In the genomic region with DNA sequence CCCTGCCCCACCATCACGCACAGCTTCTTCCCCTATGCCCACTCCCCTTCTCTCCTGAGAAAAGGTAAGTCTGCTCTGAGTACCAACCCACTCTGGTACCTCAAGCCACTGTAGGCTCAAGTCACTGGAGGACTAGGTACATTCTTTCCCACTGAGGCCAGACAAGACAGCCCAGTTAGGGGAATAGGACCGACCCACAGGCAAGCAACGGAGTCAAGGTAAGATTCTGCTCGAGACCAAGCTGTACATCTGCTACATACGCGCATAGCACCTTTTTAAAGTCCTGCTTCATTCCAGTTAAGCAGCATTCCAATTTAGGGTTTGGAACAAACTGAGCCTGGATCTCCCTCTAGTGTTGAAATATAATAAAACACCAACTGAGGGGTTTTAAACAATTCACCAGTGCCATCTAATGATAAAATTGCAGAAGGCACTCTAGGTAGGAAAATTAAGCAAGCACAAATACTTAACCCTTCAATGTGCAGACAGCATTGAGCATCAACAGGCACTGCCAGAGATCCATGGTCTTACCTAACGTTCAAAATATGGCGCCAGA, we compare ENCODE assay signal across 7 mouse cellular contexts. TPM values are rescaled to one million over a fixed set of nuclear protein-coding genes. Genes with fewer than 3 reads are reported as not detected.
DNase-seq lines count a peak whose midpoint lies in the region; ATAC-seq and TF ChIP-seq lines count a peak whose summit lies in the region.

No protein-coding gene starts in this region.

- ATAC-seq in heart, postnatal 0 days (ENCODE audit: insufficient read depth, low read depth): peak; percentile 63
- ATAC-seq in neural tube, embryonic 14.5 days (ENCODE audit: low read depth): peak; percentile 84

- peak; percentile 14 for DNase-seq in ovary, postnatal 14 days (ENCODE audit: low spot score)
- DNase-seq in ovary, adult 18-20 months (ENCODE audit: low spot score): no peak
- peak; percentile 49 for DNase-seq in brain, embryonic 18.5 days (ENCODE audit: low read depth, low spot score)
- DNase-seq in heart, postnatal 0 days (ENCODE audit: low spot score): peak; percentile 70
- DNase-seq in left cerebral cortex, postnatal 25 days (ENCODE audit: low spot score in 2 of 2): peak; percentile 48 to 65
- DNase-seq in adrenal gland, adult 8-10 months: no peak

- H3K9ac ChIP-seq in heart, postnatal 0 days (replicated peaks; ENCODE audit: low read depth, low read length): no peak overlapping the region
- H3K9ac ChIP-seq in neural tube, embryonic 14.5 days (replicated peaks; ENCODE audit: low read depth, low read length): no peak overlapping the region

- no peaks in the 10 kb centered on the region for H3K9me3 ChIP-seq in heart, postnatal 0 days (replicated peaks; ENCODE audit: control insufficient read depth, low read length)
- H3K9me3 ChIP-seq in neural tube, embryonic 14.5 days (ENCODE audit: control insufficient read depth, low read length): no peaks in the 10 kb centered on the region

- 20% methylated on average over 8 of the region's 8 CpGs for WGBS in heart, postnatal 0 days
- WGBS in neural tube, embryonic 14.5 days: 32% methylated on average over 8 of the region's 8 CpGs

- H3K4me3 ChIP-seq in heart, postnatal 0 days (ENCODE audit: low read depth, low read length): no peak overlapping the region
- no peak overlapping the region for H3K4me3 ChIP-seq in neural tube, embryonic 14.5 days (ENCODE audit: low read depth, low read length)

- TF ChIP-seq EP300 in heart, postnatal 0 days (IDR thresholded peaks at IDR 0.05; ENCODE audit: low read depth): no peak

- no peaks in the 10 kb centered on the region for H3K36me3 ChIP-seq in heart, postnatal 0 days (replicated peaks; ENCODE audit: control insufficient read depth, insufficient read depth, low read length)
- no peaks in the 10 kb centered on the region for H3K36me3 ChIP-seq in neural tube, embryonic 14.5 days (ENCODE audit: control insufficient read depth, insufficient read depth, low read length)

- no peaks in the 10 kb centered on the region for H3K4me1 ChIP-seq in heart, postnatal 0 days (ENCODE audit: control insufficient read depth, insufficient read depth)
- no peaks in the 10 kb centered on the region for H3K4me1 ChIP-seq in neural tube, embryonic 14.5 days (ENCODE audit: control insufficient read depth, insufficient read depth, low read length)

- intact Hi-C loops in left cerebral cortex, postnatal 25 days (cut with DNase I): loop anchor here (1.0 to 5.0 kb wide), 3 partner anchors 119 to 172 kb away; no protein-coding TSS in a partner anchor

- no peaks in the 10 kb centered on the region for H3K27me3 ChIP-seq in heart, postnatal 0 days (ENCODE audit: control insufficient read depth, insufficient read depth, low read length)
- H3K27me3 ChIP-seq in neural tube, embryonic 14.5 days (ENCODE audit: control insufficient read depth, insufficient read depth, low read length): no peaks in the 10 kb centered on the region

- peak; percentile 89 for TF ChIP-seq CTCF in heart, postnatal 0 days (IDR thresholded peaks at IDR 0.05; ENCODE audit: low read depth)

- H3K27ac ChIP-seq in heart, postnatal 0 days (ENCODE audit: low read depth): no peak overlapping the region
- H3K27ac ChIP-seq in neural tube, embryonic 14.5 days (ENCODE audit: low read depth, low read length): no peak overlapping the region

- no peak overlapping the region for H3K4me2 ChIP-seq in heart, postnatal 0 days (ENCODE audit: low read depth, low read length)
- H3K4me2 ChIP-seq in neural tube, embryonic 14.5 days (ENCODE audit: low read depth, low read length): no peak overlapping the region

RNA-seq across cellular contexts. Expression of gene Lnp1, which starts 7.7 kb away (rescaled TPM):
- total RNA-seq in heart, postnatal 0 days (2014; rRNA removed; ENCODE audit: low replicate concordance): not detected in 2 replicates
- polyA plus RNA-seq in heart, postnatal 0 days (2015; fragmentation: Nextera tagmentation; extraction: Ambion mirVana): 0.25 TPM in 1 of 2 replicates, not detected in the other
- total RNA-seq in left cerebral cortex, postnatal 25 days (2021): 1 to 10 TPM; 1.8 to 4.4 TPM
- not detected in 2 replicates for polyA plus RNA-seq in neural tube, embryonic 14.5 days (2014; fragmentation: Nextera tagmentation; extraction: Ambion mirVana)
- total RNA-seq in adrenal gland, adult 8-10 months (2022): not detected

RNA-seq across cellular contexts. Expression of gene Tmem45a, which starts 34.2 kb away (rescaled TPM):
- 8.1 and 10.7 TPM in 2 replicates for total RNA-seq in heart, postnatal 0 days (2014; rRNA removed; ENCODE audit: low replicate concordance)
- polyA plus RNA-seq in heart, postnatal 0 days (2015; fragmentation: Nextera tagmentation; extraction: Ambion mirVana): 8.4 and 8.8 TPM in 2 replicates
- total RNA-seq in left cerebral cortex, postnatal 25 days (2021): 1 to 10 TPM; 1.8 to 2.8 TPM
- 1.4 and 7.5 TPM in 2 replicates for polyA plus RNA-seq in neural tube, embryonic 14.5 days (2014; fragmentation: Nextera tagmentation; extraction: Ambion mirVana)
- total RNA-seq in adrenal gland, adult 8-10 months (2022): 1 to 10 TPM; 4.8 to 9.5 (median 6.4) TPM

Comparison
In these comparisons a context has a peak if more than half of its experiments do, and no peak if none do; other contexts are left out.
1. DNase-seq: peak in ovary, postnatal 14 days (single experiment), brain, embryonic 18.5 days (single experiment), heart, postnatal 0 days (single experiment) and left cerebral cortex, postnatal 25 days (2 of 2); none in ovary, adult 18-20 months (single experiment) and adrenal gland, adult 8-10 months (single experiment).